Mouse (Mus musculus) liver, adult 2 months (tissue): Measurements from ENCODE around the gene Tlnrd1.

ENCODE experiments used
- CTCF ChIP-seq: fragments of 200-500 bp; IDR thresholded peaks from 2 replicates; pipeline ENCODE4 v1.5.1; 2011; ENCODE audit warnings: low read depth, low read length, control low read depth
- POLR2A ChIP-seq: fragments of 200-500 bp; IDR thresholded peaks from 2 replicates; pipeline ENCODE4 v1.6.1; 2011; ENCODE audit warnings: low read length, control low read depth; ENCODE audit not compliant: insufficient read depth; ENCODE audit errors: extremely low read depth

DNA sequence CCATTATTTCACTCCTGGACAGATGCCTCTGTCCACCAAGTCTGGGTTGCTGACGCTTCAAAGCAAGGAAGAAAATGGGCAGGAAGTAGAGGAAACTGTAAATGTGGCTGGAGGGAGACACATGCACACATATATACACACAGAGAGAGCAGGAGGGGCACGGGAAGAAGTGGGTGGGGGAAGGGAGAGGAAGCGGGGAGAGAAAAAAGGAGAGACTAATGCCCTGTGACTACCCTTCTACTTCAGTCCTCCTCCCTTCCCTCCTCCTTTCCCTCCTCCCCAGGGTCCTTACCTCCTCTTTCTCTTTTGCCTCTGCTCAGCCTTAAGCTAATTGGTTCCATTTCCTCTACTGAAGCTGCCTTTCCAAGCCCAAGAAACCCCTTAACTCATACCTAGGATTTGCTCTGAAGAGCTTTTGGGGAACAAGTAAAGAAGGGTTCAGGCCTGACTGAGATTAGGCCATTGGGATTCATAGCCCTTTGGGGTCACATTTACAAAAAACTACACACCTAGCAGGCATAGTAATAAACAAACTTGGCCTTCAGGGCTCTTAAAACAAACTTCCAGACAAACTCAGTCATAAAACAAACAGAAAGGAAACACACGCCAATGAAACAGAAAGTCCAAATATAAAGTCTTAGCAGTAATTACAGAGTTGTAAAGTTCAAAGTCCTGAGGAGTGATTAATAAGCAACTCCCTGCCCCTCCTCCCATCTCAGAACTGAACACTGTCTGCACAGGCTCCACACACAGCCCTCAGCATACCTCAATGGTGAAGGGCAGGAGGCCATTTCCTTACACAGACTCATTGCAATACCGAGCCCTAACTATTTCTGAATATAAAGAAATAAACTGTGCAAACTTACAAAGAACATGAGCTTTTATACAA, 36.7 kb downstream of the Tlnrd1 start:
- TF ChIP-seq CTCF (no peak), POLR2A (no peak)
